Mouse (Mus musculus): ENCODE data around the gene Olfr700.
"Not testable (repeated sequence)": the region's sequence is repeated elsewhere in the genome, so short reads cannot be mapped to it uniquely, and the experiment has no call there.

The Olfr700 gene

GRCm38 (mm10) chr7:106808734-106809133, at the start of gene Olfr700:
Olfr700 (minus strand) TSS chr7:106808834.
- no peak for DNase-seq (ENCODE audit: low read depth in 1 of 2, low spot score in 2 of 2)

DNA sequence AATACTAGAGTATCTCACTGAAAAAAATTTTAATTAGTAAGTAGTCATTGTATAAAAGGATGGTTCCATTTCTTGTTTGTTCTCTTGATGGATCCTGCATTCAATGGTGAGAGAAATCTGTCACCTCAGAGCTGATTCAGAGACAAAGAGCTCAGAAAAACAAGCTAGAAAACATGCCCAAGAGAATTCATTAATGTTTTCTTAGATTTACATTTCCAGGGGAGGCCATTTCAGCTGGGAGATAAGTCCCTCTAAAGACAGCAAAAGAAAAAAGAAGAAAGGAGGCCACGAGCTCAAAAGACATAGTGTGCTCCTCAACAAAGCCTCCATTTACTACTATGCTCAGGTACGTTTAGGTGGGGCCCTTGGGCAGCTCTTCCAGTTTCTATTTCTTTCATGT, 34.4 kb upstream of the Olfr700 start, which contains the start of gene Olfr703:
Gene Olfr703 (plus strand): TSS at position 301 of the 400 bp plus-strand sequence.
- DNase-seq (ENCODE audit: low read depth in 1 of 2, low spot score in 2 of 2) = no peak

DNA sequence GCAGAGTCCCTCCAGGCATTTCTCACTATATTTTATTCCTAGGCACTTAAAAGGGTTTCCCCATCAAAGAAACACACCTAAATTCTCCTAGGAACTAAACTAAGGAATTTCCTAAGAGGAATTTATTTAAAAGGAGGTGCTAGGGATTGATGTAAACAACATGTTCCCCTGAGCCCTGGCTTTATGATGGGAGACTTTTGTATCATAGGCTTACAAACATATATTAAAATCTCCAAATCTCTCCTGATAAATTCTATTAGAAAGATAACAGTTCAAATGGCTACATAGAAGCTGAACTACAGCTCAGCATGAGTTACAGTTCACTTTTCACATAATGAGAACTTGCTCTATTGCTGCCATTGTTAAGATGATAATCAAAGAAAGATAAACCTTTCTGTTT, 25.2 kb upstream of the Olfr700 start, which contains the start of gene Olfr702:
Gene Olfr702 (minus strand): TSS at position 101 of the 400 bp plus-strand sequence.
- DNase-seq (ENCODE audit: low read depth in 1 of 2, low spot score in 2 of 2) = no peak

DNA sequence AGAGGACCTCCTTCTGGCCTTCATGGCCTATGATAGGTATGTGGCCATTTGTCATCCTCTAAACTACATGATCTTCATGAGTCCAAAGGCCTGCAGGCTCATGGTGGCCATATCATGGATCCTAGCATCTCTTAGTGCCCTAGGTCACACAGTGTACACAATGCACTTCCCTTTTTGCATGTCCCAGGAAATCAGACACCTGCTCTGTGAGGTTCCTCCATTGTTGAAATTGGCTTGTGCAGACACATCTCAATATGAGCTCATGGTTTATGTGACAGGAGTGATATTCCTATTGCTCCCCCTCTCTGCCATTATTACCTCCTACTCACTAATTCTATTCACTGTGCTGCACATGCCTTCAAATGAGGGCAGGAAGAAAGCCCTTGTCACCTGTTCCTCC, 9.8 kb upstream of the Olfr700 start:
- no peak for DNase-seq (ENCODE audit: low read depth in 1 of 2, low spot score in 2 of 2)

DNA sequence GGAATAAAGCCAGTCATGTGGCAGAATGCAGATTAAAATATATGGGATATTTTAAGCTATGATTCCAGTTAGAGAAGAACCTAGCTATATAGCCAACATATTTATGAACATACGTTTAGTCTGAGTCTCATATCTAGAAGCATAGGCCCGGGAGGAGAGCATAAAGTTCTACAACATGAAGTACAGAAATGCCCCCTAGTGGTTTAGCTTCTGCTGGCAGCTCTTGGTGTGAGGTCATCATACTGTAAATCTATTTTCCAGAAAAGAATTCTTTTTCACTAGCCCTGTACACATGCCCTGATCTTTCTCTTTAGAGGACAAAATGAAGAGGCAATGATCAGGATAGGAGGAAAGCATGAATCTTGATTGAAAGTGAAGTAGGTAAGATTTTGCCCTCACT, 7.1 kb upstream of the Olfr700 start:
- DNase-seq (ENCODE audit: low read depth in 1 of 2, low spot score in 2 of 2) = no peak

DNA sequence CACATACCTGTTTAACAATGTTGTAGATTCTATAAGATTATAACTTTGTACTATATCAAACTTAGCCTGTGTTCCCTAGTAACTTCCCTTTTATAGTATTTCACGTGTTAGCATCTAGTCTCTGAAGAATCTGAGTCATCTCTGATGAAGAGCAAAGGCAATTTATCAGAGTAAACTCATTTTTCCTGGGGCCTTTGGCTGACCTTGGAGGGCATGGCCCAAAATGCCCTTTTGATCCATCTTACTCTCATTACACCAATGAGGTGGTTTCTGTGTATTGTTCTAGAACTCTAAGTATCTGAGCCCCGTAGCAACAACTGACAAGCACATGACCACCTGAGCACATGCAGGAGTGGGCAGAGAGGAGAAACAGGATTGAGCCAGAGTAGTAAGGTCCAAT, 5.2 kb upstream of the Olfr700 start, which contains the start of gene Olfr701:
Gene Olfr701 (plus strand): TSS at position 301 of the 400 bp plus-strand sequence.
- no peak for DNase-seq (ENCODE audit: low read depth in 1 of 2, low spot score in 2 of 2)

DNA sequence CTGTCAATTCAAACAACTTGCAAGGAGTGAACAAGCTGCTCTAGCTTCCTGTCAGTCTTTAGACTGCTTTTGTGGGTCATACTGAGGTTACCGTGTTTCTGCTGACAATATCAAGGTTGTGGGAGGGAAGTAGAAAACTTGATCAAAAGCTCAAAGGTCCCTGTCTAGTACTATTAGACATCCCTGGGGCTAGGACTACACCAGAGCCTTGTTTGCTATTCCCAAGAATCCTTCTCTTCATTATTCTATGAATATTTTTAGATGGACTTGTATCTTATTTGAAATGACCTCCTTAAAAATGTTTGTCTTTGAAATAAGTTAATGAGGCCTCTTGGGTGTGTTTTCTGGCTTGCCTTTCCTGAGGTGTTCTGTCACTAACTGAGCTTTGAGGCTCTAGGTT, 15.5 kb downstream of the Olfr700 start, which contains the start of gene Olfr699:
Gene Olfr699 (minus strand): TSS at position 101 of the 400 bp plus-strand sequence.
- DNase-seq (ENCODE audit: low read depth in 1 of 2, low spot score in 2 of 2) = no peak

DNA sequence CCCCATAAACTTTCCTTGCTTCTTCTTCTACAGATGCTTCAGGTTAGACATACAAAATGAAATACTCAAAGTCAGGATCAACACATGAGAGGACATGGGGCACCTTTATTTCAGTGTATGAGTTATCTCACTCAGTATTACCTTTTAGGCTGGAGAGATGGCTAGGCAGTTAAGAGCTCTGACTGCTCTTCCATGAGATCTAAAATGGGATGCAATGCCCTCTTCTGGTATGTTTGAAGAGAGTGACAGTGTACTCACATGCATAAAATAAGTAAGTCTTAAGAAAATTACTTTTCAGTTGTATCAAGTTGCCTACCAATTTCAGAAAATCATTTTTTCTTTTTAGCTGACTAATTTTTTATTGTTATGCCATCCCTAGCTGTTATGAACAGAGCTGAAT, 20.3 kb downstream of the Olfr700 start:
- no peak for DNase-seq (ENCODE audit: low read depth in 1 of 2, low spot score in 2 of 2)

- DNase-seq (ENCODE audit: low read depth in 1 of 2, low spot score in 2 of 2) = not testable (repeated sequence)
These were observed 47.6 kb downstream of the Olfr700 start for GRCm38 (mm10) chr7:106761008-106761407.

GRCm38 (mm10) chr7:106758800-106759199, 49.8 kb downstream of the Olfr700 start:
- DNase-seq (ENCODE audit: low read depth in 1 of 2, low spot score in 2 of 2) = no peak
